Mouse (Mus musculus): Measurements from ENCODE around the gene Map7d1.

DNA sequence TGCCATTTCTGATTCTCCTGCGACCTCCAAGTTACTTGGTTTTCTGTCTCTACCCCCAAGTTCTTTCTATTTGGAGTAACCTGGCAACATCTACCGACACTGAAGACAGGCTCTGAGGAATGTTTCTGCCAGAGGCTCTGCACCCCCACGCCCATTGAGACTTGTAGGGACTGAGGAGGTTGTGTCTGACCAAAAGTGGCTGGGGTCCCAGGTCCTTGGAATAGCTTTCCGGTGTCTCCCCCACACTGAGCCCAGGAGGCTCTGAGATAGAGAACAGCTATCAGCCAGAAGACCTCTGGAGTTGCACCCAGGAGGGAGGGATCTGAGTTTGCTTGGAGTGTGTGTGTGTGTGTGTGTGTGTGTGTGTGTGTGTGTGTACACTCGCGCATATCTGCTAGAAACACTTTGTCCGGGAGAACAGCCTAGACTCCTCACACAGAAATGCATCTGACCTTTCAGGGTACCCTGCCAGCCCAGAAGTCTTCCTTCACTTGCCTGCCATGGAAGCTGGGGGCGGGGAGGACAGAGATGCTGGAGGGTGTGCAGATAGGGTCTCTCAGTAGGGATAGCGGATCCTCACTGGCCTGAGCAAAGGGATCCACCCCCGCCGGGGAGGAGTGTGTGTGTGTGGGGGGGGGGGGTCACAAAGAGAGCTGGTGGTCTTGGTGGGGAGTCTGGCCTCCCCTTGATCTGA is 31.3 kb upstream of the Map7d1 start:
- TF ChIP-seq CTCF (IDR thresholded peaks at IDR 0.05) = no peak
- no peak for TF ChIP-seq EP300 (IDR thresholded peaks at IDR 0.05)
